Mouse (Mus musculus) neural tube, embryonic 15.5 days (tissue): Measurements from ENCODE around the gene Cavin3. TPM values are rescaled to one million over a fixed set of nuclear protein-coding genes. Genes with fewer than 3 reads are reported as not detected.

ENCODE experiments used
- ATAC-seq: fragments of 200-750 bp; cut with Nextera tagmentation; 2 replicates; pipeline ENCODE4 v1.8.0; 2017; ENCODE audit warnings: mild to moderate bottlenecking, moderate TSS enrichment, moderate library complexity; ENCODE audit not compliant: low FRiP score
- H3K27ac ChIP-seq: fragments of 300-500 bp; sonication (generic); replicated peaks from 2 replicates; pipeline ENCODE4 v1.5.1; 2015; ENCODE audit warnings: mild to moderate bottlenecking, inconsistent platforms
- H3K27me3 ChIP-seq: fragments of 300-500 bp; sonication (generic); replicated peaks from 2 replicates; pipeline ENCODE4 v1.6.1; 2015; ENCODE audit warnings: inconsistent platforms
- H3K36me3 ChIP-seq: fragments of 300-500 bp; sonication (generic); 2 replicates; pipeline ENCODE4 v1.6.1; 2015; ENCODE audit warnings: inconsistent platforms
- H3K4me1 ChIP-seq: fragments of 300-500 bp; sonication (generic); 2 replicates; pipeline ENCODE4 v1.6.1; 2015; ENCODE audit warnings: inconsistent platforms
- H3K4me2 ChIP-seq: fragments of 300-500 bp; sonication (generic); 2 replicates; pipeline ENCODE4 v1.6.1; 2015; ENCODE audit warnings: inconsistent platforms, mild to moderate bottlenecking, moderate library complexity
- H3K4me3 ChIP-seq: fragments of 300-500 bp; sonication (generic); replicated peaks from 2 replicates; pipeline ENCODE4 v1.5.1; 2015; ENCODE audit warnings: mild to moderate bottlenecking, inconsistent platforms
- H3K9ac ChIP-seq: fragments of 300-500 bp; sonication (generic); replicated peaks from 2 replicates; pipeline ENCODE4 v1.6.1; 2015; ENCODE audit warnings: mild to moderate bottlenecking, inconsistent platforms
- H3K9me3 ChIP-seq: fragments of 300-500 bp; sonication (generic); replicated peaks from 2 replicates; pipeline ENCODE4 v1.6.1; 2016; ENCODE audit warnings: inconsistent platforms
- WGBS: fragments of 180-500 bp; shearing (Covaris S2); methylation state at CpG from one replicate; pipeline ENCODE4 v1.1.7; 2015; ENCODE audit warnings: mixed read lengths; 5-methylcytosine and 5-hydroxymethylcytosine counted together
- polyA plus RNA-seq: library from polyadenylated mRNA; unstranded; fragments of >200 nt; fragmentation: Nextera tagmentation; extraction: Ambion mirVana; gene quantifications from 2 replicates; pipeline ENCODE4 v1.2.1, GENCODE M21; 2015

Gene Cavin3
- polyA plus RNA-seq: 34.6 and 39.9 TPM in 2 replicates

GRCm38 (mm10) chr7:105481505-105482411, at the start of gene Cavin3:
TSS of gene Cavin3 (minus strand) at chr7:105482300.
- H3K9ac ChIP-seq: peak within 1 kb of the TSS; percentile 54
- H3K4me2 ChIP-seq: peak within 1 kb of the TSS; percentile 67
- WGBS: 3% methylated on average over 62 of the region's 63 CpGs
- H3K36me3 ChIP-seq: no peaks in the 10 kb centered on the region
- no peaks in the 10 kb centered on the region for H3K9me3 ChIP-seq
- H3K27ac ChIP-seq: peak within 1 kb of the TSS; percentile 73
- peak; percentile 90 for ATAC-seq
- peaks cover 28% of the 10 kb centered on the region for H3K4me1 ChIP-seq
- H3K27me3 ChIP-seq: no peaks in the 10 kb centered on the region
- H3K4me3 ChIP-seq: peak within 1 kb of the TSS; percentile 47

GRCm38 (mm10) chr7:105528094-105528493, 46.0 kb upstream of the Cavin3 start:
- no peaks in the 10 kb centered on the region for H3K27me3 ChIP-seq
- no peak overlapping the region for H3K4me2 ChIP-seq
- WGBS: 81% methylated on average over 4 of the region's 4 CpGs
- H3K9me3 ChIP-seq: no peaks in the 10 kb centered on the region
- no peak for ATAC-seq
- H3K9ac ChIP-seq: no peak overlapping the region
- H3K4me1 ChIP-seq: no peaks in the 10 kb centered on the region
- no peaks in the 10 kb centered on the region for H3K36me3 ChIP-seq
- no peak overlapping the region for H3K27ac ChIP-seq
- H3K4me3 ChIP-seq: no peak overlapping the region

GRCm38 (mm10) chr7:105527306-105527937, 45.3 kb upstream of the Cavin3 start:
- Histone ChIP-seq H3K4me3 (no peak overlapping the region), H3K4me2 (no peak overlapping the region), H3K9ac (no peak overlapping the region), H3K27ac (no peak overlapping the region), H3K9me3 (no peaks in the 10 kb centered on the region), H3K36me3 (no peaks in the 10 kb centered on the region), H3K27me3 (no peaks in the 10 kb centered on the region), H3K4me1 (no peaks in the 10 kb centered on the region)
- no peak for ATAC-seq
- 85% methylated on average over 1 of the region's 1 CpGs for WGBS

GRCm38 (mm10) chr7:105524222-105524621, 42.1 kb upstream of the Cavin3 start:
- H3K4me2 ChIP-seq: no peak overlapping the region
- H3K9me3 ChIP-seq: no peaks in the 10 kb centered on the region
- H3K27ac ChIP-seq: no peak overlapping the region
- 83% methylated on average over 2 of the region's 2 CpGs for WGBS
- H3K27me3 ChIP-seq: no peaks in the 10 kb centered on the region
- no peaks in the 10 kb centered on the region for H3K4me1 ChIP-seq
- H3K4me3 ChIP-seq: no peak overlapping the region
- no peak for ATAC-seq
- no peaks in the 10 kb centered on the region for H3K36me3 ChIP-seq
- H3K9ac ChIP-seq: no peak overlapping the region

- Histone ChIP-seq H3K9me3 (no peaks in the 10 kb centered on the region), H3K36me3 (no peaks in the 10 kb centered on the region), H3K4me1 (no peaks in the 10 kb centered on the region), H3K4me3 (no peak overlapping the region), H3K27ac (no peak overlapping the region), H3K9ac (no peak overlapping the region), H3K27me3 (no peaks in the 10 kb centered on the region), H3K4me2 (no peak overlapping the region)
- ATAC-seq: no peak
- WGBS: 45% methylated on average over 6 of the region's 6 CpGs
Observed at GRCm38 (mm10) chr7:105520201-105520600, 38.1 kb upstream of the Cavin3 start.

- no peak for ATAC-seq
- H3K27me3 ChIP-seq: no peaks in the 10 kb centered on the region
- H3K27ac ChIP-seq: no peak overlapping the region
- 77% methylated on average over 2 of the region's 2 CpGs for WGBS
- H3K9ac ChIP-seq: no peak overlapping the region
- peaks cover 4% of the 10 kb centered on the region; the same call in 1 of the 2 replicates for H3K4me1 ChIP-seq
- H3K4me2 ChIP-seq: no peak overlapping the region
- H3K9me3 ChIP-seq: no peaks in the 10 kb centered on the region
- no peak overlapping the region for H3K4me3 ChIP-seq
- no peaks in the 10 kb centered on the region for H3K36me3 ChIP-seq
Observed at GRCm38 (mm10) chr7:105519771-105520170, 37.7 kb upstream of the Cavin3 start.

GRCm38 (mm10) chr7:105519336-105519735, 37.2 kb upstream of the Cavin3 start:
- H3K9ac ChIP-seq: no peak overlapping the region
- peaks cover 6% of the 10 kb centered on the region for H3K4me1 ChIP-seq
- H3K4me2 ChIP-seq: no peak overlapping the region
- H3K36me3 ChIP-seq: no peaks in the 10 kb centered on the region
- no peak for ATAC-seq
- no peaks in the 10 kb centered on the region for H3K9me3 ChIP-seq
- H3K27ac ChIP-seq: no peak overlapping the region
- no peak overlapping the region for H3K4me3 ChIP-seq
- 80% methylated on average over 11 of the region's 11 CpGs for WGBS
- H3K27me3 ChIP-seq: no peaks in the 10 kb centered on the region

- WGBS: 53% methylated on average over 9 of the region's 9 CpGs
- no peak for ATAC-seq
- H3K27ac ChIP-seq: no peak overlapping the region
- H3K9ac ChIP-seq: no peak overlapping the region
- H3K4me3 ChIP-seq: no peak overlapping the region
- no peaks in the 10 kb centered on the region for H3K9me3 ChIP-seq
- H3K4me1 ChIP-seq: peaks cover 13% of the 10 kb centered on the region
- no peaks in the 10 kb centered on the region for H3K27me3 ChIP-seq
- no peak overlapping the region for H3K4me2 ChIP-seq
- H3K36me3 ChIP-seq: no peaks in the 10 kb centered on the region
Observed at GRCm38 (mm10) chr7:105516669-105517360, 34.7 kb upstream of the Cavin3 start.

GRCm38 (mm10) chr7:105515178-105515577, 33.1 kb upstream of the Cavin3 start:
- Histone ChIP-seq H3K4me2 (no peak overlapping the region), H3K4me1 (peaks cover 13% of the 10 kb centered on the region), H3K9ac (no peak overlapping the region), H3K9me3 (no peaks in the 10 kb centered on the region), H3K4me3 (no peak overlapping the region), H3K36me3 (no peaks in the 10 kb centered on the region), H3K27ac (no peak overlapping the region), H3K27me3 (no peaks in the 10 kb centered on the region)
- 11% methylated on average over 5 of the region's 5 CpGs for WGBS
- ATAC-seq: peak; percentile 71

- peaks cover 13% of the 10 kb centered on the region for H3K4me1 ChIP-seq
- peak; percentile 22 for ATAC-seq
- no peaks in the 10 kb centered on the region for H3K27me3 ChIP-seq
- H3K27ac ChIP-seq: no peak overlapping the region
- H3K36me3 ChIP-seq: no peaks in the 10 kb centered on the region
- no peak overlapping the region for H3K9ac ChIP-seq
- no peak overlapping the region for H3K4me3 ChIP-seq
- no peak overlapping the region for H3K4me2 ChIP-seq
- 27% methylated on average over 5 of the region's 5 CpGs for WGBS
- H3K9me3 ChIP-seq: no peaks in the 10 kb centered on the region
Observed at GRCm38 (mm10) chr7:105514561-105514960, 32.5 kb upstream of the Cavin3 start.

- WGBS: 39% methylated on average over 5 of the region's 5 CpGs
Observed at GRCm38 (mm10) chr7:105513845-105514291, 31.8 kb upstream of the Cavin3 start.

More at GRCm38 (mm10) chr7:105513845-105514291, 31.8 kb upstream of the Cavin3 start:
- no peak overlapping the region for H3K4me2 ChIP-seq
- H3K27me3 ChIP-seq: no peaks in the 10 kb centered on the region
- no peak overlapping the region for H3K27ac ChIP-seq
- peak; percentile 89 for ATAC-seq
- no peaks in the 10 kb centered on the region for H3K36me3 ChIP-seq
- H3K9ac ChIP-seq: no peak overlapping the region
- H3K4me1 ChIP-seq: peaks cover 13% of the 10 kb centered on the region
- H3K9me3 ChIP-seq: no peaks in the 10 kb centered on the region
- no peak overlapping the region for H3K4me3 ChIP-seq
